Mouse (Mus musculus): ENCODE data around the gene Cpeb2. TPM values are rescaled to one million over a fixed set of nuclear protein-coding genes. Genes with fewer than 3 reads are reported as not detected.
A peak's percentile ranks its signal among the peaks of the same experiment; 100 is the strongest.

Gene Cpeb2
- polyA plus RNA-seq, 1 experiment = 4.0 TPM

DNA sequence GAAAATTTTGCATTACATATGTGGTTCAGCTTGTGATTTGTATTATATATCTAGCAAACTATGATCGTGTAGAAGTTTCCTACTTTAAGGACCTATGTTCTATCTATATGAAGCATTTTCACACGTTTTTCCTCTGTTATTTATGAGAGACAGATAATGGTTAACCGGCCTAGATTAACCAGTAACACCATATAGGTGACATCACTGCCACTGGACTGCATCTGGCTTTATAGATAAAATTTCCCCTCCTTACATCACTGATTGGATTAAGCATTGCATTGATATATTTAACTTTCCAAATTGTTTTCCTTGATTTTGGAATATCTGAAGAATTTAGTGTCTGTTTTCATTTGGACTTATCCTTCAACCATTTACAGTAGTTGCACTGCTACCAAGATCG lies 9.6 kb upstream of the Cpeb2 start:
- no peak for DNase-seq
- Histone ChIP-seq H3K4me1 (ENCODE audit: control insufficient read depth, insufficient read depth, low read length) (no peaks in the 10 kb centered on the region), H3K4me3 (replicated peaks; ENCODE audit: extremely low read depth, low read depth, low read length) (no peak overlapping the region)
- 78% methylated on average over 4 of the region's 4 CpGs for WGBS
- no peak for TF ChIP-seq CTCF (IDR thresholded peaks at IDR 0.05; ENCODE audit: insufficient read depth, low read length)
- TF ChIP-seq POLR2A (IDR thresholded peaks at IDR 0.05; ENCODE audit: borderline replicate concordance, extremely low read depth, low read depth, low read length) = no peak

DNA sequence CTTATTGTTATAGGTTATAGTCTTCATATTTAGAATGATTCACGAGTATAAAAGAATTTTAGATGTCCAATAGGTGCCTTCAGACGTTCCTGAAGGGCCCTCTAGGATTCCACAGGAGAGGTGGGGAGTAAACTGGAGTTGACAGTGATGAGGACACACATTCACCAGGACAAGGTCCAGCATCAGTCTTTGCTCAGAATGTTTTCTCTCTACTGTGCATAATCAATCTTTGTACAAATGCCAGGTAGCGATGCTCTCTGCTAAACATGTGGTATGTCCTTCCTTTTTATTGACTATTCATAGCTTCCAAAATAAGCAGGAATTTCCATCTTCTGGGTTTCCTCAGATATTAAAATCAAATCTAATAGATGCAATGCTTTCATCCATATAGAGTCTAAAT lies 8.7 kb upstream of the Cpeb2 start:
- TF ChIP-seq POLR2A (IDR thresholded peaks at IDR 0.05; ENCODE audit: borderline replicate concordance, extremely low read depth, low read depth, low read length) (no peak), CTCF (IDR thresholded peaks at IDR 0.05; ENCODE audit: insufficient read depth, low read length) (no peak)
- no peak for DNase-seq
- Histone ChIP-seq H3K4me3 (replicated peaks; ENCODE audit: extremely low read depth, low read depth, low read length) (no peak overlapping the region), H3K4me1 (ENCODE audit: control insufficient read depth, insufficient read depth, low read length) (no peaks in the 10 kb centered on the region)
- 60% methylated on average over 3 of the region's 3 CpGs for WGBS

DNA sequence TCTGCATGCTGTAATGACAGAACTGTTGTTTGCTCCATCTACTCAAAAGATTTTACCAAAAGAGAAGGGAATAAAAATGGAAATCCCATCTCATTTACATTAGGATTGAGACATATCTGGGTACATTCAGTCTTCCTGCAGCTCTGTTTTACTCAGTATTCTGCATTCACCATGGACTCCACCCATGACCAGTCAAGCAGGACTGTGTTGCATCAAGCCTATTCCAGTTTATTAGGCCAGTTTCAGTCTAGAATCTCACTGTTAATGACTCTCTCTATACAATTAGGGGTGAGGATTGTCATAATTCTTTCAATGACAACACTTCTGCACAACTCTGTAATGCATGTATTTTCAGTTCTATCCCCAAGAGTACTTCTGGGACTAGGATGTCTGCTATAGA lies 6.8 kb upstream of the Cpeb2 start:
- H3K4me1 ChIP-seq (ENCODE audit: control insufficient read depth, insufficient read depth, low read length) = no peaks in the 10 kb centered on the region
- TF ChIP-seq POLR2A (IDR thresholded peaks at IDR 0.05; ENCODE audit: borderline replicate concordance, extremely low read depth, low read depth, low read length) (no peak), CTCF (IDR thresholded peaks at IDR 0.05; ENCODE audit: insufficient read depth, low read length) (no peak)
- no peak for DNase-seq
- no peak overlapping the region for H3K4me3 ChIP-seq (replicated peaks; ENCODE audit: extremely low read depth, low read depth, low read length)

DNA sequence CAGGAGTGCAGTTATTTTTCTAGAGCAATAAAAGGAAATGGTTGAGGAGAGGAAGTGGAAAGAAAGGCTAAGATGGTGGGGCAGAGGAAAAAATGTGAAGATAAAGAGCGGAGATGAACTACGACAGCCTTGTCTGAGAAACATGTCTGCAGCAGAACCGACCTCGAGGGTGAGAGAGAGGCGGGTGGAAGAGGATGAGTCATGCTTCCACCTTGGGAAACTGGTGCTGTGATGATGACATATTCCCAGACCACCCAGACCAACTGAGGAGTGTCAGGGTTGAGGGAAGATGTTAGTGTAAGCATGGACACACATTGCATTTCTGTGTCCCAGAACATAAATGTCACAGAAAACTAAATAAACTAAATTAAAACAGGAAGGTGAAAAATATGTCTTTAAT lies 5.4 kb upstream of the Cpeb2 start:
- Histone ChIP-seq H3K4me3 (replicated peaks; ENCODE audit: extremely low read depth, low read depth, low read length) (no peak overlapping the region), H3K4me1 (ENCODE audit: control insufficient read depth, insufficient read depth, low read length) (no peaks in the 10 kb centered on the region)
- 28% methylated on average over 5 of the region's 5 CpGs for WGBS
- TF ChIP-seq CTCF (IDR thresholded peaks at IDR 0.05; ENCODE audit: insufficient read depth, low read length) (no peak), POLR2A (IDR thresholded peaks at IDR 0.05; ENCODE audit: borderline replicate concordance, extremely low read depth, low read depth, low read length) (no peak)
- no peak for DNase-seq

DNA sequence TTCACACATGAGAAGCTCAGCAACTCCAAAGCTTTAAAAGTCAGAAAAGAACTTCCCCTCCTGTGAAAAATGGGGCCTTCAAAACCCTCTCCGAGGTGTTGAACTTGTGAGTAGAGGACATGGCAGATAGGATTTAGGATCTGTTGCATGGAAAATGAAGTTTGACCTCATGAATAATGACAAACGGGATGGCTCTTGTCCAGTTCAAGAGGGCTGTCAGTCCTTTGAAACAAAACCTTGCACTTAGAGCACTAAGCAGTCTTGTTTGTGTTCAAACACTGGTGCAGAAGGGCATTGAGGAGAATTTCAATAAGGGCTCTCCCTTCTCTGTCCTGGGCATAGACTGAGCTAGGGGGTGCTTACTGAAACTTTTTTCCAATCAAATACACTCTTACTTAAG lies 1.9 kb upstream of the Cpeb2 start:
- Histone ChIP-seq H3K4me1 (ENCODE audit: control insufficient read depth, insufficient read depth, low read length) (peaks cover 2% of the 10 kb centered on the region), H3K4me3 (replicated peaks; ENCODE audit: extremely low read depth, low read depth, low read length) (no peak overlapping the region)
- DNase-seq = no peak
- TF ChIP-seq CTCF (IDR thresholded peaks at IDR 0.05; ENCODE audit: insufficient read depth, low read length) (no peak), POLR2A (IDR thresholded peaks at IDR 0.05; ENCODE audit: borderline replicate concordance, extremely low read depth, low read depth, low read length) (no peak)
- WGBS = 78% methylated on average over 2 of the region's 2 CpGs

DNA sequence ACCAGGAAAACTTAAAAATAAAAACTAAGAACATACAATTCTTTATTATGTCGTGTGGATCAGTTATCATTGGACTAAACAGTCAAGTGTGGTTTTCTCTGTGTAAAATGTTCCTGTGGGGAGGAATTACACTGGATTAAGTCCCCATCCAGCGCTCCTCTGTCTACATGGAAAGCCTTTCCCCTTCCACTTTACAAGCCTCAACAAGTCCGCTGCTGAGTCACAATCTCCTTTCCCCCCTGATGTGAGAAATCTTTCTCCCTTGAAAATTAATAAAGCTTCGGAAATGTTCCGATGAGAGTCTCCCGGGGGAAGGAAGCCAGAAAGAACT lies 856 bp upstream of the Cpeb2 start:
- TF ChIP-seq POLR2A (IDR thresholded peaks at IDR 0.05; ENCODE audit: borderline replicate concordance, extremely low read depth, low read depth, low read length) = no peak
- no peak for TF ChIP-seq CTCF (IDR thresholded peaks at IDR 0.05; ENCODE audit: insufficient read depth, low read length)
- WGBS = 1% methylated on average over 6 of the region's 6 CpGs
- Histone ChIP-seq H3K4me3 (replicated peaks; ENCODE audit: extremely low read depth, low read depth, low read length) (peak overlapping the region; percentile 51), H3K4me1 (ENCODE audit: control insufficient read depth, insufficient read depth, low read length) (peaks cover 3% of the 10 kb centered on the region)
- no peak for DNase-seq

DNA sequence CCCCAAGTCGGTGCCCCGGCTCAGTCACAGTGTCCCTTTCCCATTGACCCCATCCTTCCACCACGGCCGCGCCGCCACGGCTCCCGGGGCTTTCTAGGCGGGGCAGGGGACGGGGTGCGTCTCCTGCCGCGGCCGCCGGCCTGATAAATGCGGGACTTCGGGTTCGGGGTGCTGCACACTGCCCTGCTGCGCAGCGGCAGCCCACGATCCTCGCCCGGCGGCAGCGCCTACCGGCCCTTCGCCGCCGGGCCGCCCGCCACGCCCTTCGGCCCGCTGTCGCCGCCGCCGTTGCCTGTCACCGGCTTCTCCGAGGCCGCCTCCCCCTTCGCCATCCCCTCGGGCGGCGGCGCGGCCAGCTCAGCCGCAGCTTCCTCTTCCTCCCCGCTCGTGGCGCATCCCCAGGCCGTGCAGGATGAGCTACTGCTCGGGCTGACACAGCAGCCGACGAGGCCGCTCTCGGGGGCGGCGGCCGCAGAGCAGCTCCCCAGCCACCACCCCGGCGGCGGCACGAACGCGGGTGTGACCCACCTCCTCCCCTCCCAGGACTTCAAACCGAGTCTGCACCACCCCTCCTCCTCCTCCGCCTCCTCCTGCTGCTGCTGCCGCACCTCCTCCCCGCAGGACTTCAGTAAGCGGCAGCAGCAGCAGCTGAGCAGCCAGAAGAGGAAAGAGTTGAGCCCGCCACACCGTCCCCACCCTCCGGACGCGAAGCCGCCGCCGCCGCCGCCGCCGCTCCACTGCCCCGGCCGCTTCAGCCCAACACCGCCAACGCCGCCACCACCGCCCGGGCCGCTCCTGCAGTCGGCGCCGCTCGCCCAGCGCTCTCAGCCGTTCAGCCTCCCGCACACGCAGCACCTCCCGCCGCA lies 579 bp downstream of the Cpeb2 start:
- WGBS = under 1% methylated on average over 92 of the region's 101 CpGs
- TF ChIP-seq CTCF (IDR thresholded peaks at IDR 0.05; ENCODE audit: insufficient read depth, low read length) = no peak
- no peak; the same call in 1 of the 2 replicates for TF ChIP-seq POLR2A (IDR thresholded peaks at IDR 0.05; ENCODE audit: borderline replicate concordance, extremely low read depth, low read depth, low read length)
- peak; percentile 88 for DNase-seq
- Histone ChIP-seq H3K4me3 (replicated peaks; ENCODE audit: extremely low read depth, low read depth, low read length) (peak overlapping the region; percentile 94), H3K4me1 (ENCODE audit: control insufficient read depth, insufficient read depth, low read length) (peaks cover 3% of the 10 kb centered on the region)

DNA sequence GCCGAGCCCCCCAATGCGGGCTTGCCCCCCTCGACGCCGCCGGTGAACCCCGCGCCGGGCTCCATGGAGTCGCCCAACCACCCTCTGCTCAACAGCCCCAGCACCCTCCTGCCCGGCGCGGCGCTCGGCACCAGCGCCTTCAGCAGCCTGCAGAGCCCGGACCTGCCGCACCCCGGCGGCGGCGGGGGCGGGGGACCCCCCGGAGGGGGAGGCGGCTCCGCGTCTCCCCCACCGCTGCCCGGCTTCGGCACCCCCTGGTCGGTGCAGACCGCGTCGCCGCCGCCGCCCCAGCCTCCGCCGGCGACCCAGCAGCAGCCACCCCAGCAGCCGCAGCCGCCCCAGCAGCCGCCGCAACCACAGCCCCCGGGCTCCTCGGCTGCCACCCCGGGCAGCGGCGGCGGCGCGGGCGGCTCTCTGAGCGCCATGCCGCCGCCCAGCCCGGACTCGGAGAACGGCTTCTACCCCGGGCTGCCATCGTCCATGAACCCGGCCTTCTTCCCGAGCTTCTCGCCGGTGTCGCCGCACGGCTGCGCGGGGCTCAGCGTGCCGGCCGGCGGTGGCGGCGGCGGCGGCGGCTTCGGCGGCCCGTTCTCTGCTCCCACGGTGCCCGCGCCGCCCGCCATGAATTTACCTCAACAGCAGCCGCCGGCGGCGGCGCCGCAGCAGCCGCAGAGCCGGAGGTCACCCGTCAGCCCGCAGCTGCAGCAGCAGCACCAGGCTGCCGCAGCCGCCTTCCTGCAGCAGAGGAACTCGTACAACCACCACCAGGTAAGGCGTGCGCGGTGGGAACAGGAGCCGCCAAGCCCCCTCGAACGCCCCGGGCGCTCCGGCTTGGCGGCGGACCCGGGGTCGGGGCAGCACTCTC lies 1.6 kb downstream of the Cpeb2 start:
- Histone ChIP-seq H3K4me1 (ENCODE audit: control insufficient read depth, insufficient read depth, low read length) (peaks cover 3% of the 10 kb centered on the region), H3K4me3 (replicated peaks; ENCODE audit: extremely low read depth, low read depth, low read length) (peak overlapping the region; percentile 94)
- TF ChIP-seq POLR2A (IDR thresholded peaks at IDR 0.05; ENCODE audit: borderline replicate concordance, extremely low read depth, low read depth, low read length) = no peak
- TF ChIP-seq CTCF (IDR thresholded peaks at IDR 0.05; ENCODE audit: insufficient read depth, low read length) = no peak
- under 1% methylated on average over 108 of the region's 113 CpGs for WGBS
- DNase-seq = peak; percentile 66

DNA sequence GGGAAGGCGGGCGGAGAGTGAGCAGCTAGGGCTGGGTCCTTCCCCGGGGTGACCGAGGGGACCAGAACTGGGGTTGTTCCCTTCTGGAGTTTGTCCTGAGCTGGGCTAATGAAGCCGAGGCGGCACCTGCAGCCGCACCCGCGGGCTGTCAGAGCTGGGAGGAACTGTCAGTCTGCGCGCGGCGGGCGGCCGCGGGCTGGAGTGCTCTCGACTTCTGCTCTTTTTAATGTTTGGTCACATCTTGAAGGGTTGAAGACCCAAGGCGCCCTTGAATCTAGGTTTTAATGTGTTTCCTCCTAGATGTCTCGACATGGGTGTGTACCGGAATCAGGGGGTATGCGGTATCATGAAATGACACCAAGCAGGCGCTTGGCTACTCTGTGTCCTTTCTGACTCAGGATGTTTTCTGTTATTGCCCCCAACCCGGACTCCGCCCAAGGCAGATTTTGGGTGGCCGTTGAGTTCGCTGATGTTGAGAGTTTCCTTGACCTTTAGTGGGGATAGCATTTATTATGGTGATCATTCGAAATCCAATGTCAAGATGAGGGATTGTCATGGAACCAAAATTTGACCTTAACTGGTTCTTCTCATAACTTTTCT lies 2.3 kb downstream of the Cpeb2 start:
- 2% methylated on average over 27 of the region's 27 CpGs for WGBS
- Histone ChIP-seq H3K4me1 (ENCODE audit: control insufficient read depth, insufficient read depth, low read length) (peaks cover 3% of the 10 kb centered on the region), H3K4me3 (replicated peaks; ENCODE audit: extremely low read depth, low read depth, low read length) (peak overlapping the region; percentile 94)
- no peak for TF ChIP-seq POLR2A (IDR thresholded peaks at IDR 0.05; ENCODE audit: borderline replicate concordance, extremely low read depth, low read depth, low read length)
- no peak for TF ChIP-seq CTCF (IDR thresholded peaks at IDR 0.05; ENCODE audit: insufficient read depth, low read length)
- no peak for DNase-seq

Measured in lung, adult 2 months (tissue).